Mouse (Mus musculus): ENCODE results near the gene Sptlc3.

Gene Sptlc3

DNA sequence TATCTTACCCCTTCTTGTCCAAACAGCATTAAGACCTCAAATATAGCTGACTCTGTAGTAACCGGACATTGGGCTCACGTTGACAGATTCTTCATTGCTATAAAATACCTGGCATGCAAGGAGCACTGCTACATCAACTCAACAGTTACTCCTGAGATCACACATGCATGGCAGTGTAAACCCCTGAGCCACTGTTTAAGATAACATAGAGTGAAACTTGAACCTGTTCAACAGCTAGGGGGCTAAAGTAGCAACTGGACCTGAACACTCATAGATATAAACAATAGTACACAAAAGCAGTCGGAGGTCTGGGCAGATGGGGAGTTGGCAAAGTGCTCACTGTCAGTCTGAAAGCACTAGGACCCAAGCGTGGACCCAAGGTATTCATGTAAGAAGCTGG lies 140.8 kb downstream of the Sptlc3 start:
- DNase-seq (ENCODE audit: inconsistent age in 2 of 2, low spot score in 1 of 2) = no peak

DNA sequence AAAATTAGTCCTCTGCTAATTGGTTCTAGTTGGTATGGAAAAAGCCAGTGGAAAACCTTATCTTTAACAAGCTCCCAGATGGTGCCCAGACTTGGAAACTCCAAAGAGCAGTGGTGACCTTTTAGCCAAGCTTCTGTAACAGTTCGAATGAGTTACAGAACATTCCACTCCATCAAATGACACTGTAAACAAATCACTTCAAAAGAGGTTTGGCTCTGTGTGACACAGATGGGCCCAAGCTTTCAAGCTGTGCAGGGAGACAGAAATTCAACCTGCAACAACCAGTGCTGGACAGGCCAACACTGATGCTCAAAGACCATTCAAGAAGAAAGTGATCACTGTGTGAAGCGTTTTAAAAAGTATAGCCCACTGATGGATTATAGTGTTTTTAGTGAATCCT lies 144.1 kb downstream of the Sptlc3 start:
- DNase-seq (ENCODE audit: inconsistent age in 2 of 2, low spot score in 1 of 2) = peak; percentile 37 to 72

DNA sequence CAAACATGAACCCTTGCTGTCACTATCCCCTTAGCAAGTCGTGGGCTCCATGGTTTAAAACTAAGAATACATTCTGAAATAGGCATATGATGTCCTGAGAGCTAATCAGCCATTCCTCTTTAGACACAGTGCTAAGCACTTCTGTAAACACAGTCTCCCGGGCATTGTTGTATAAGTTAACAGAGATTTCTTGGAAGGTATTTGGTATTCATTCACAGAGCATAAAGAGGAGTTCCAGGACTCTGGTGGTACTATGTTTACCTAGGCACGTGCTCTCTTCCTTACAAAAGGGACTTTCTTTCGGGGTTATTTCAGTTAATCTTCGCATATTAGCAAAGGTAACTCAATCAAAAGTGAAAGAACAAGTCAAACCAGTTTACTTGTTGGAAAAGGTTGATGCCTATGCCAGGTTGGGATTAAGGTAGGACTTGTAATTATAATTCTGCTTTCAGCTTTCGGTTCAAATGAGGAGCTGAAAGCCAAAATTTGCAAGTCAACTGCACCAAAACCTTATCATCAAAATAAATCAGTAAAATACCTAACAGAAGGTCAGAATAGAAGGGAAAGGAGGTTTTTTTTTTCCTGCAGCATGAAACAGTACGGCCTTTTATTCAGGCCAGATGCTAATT lies 148.2 kb downstream of the Sptlc3 start:
- no peak for DNase-seq (ENCODE audit: inconsistent age in 2 of 2, low spot score in 1 of 2)

DNA sequence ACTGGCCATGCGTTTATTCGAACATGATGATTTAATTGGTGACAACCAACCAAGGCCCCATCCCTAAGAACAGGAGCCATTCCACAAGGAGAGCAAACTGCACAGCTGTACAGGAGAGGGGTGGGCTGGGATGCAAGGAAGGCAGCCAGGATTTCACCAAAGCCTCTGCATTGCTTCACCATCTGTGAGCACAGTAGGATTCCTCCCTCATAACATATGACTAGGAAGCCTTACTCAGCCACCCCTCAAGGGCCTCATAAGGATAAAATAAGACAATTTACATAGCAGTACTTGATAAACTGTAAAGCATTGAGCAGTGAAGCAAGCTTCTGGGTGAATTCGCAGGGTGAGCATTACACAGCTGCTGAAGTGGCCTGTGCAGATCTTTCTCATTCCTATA lies 155.8 kb downstream of the Sptlc3 start:
- no peak for DNase-seq (ENCODE audit: inconsistent age in 2 of 2, low spot score in 1 of 2)

DNA sequence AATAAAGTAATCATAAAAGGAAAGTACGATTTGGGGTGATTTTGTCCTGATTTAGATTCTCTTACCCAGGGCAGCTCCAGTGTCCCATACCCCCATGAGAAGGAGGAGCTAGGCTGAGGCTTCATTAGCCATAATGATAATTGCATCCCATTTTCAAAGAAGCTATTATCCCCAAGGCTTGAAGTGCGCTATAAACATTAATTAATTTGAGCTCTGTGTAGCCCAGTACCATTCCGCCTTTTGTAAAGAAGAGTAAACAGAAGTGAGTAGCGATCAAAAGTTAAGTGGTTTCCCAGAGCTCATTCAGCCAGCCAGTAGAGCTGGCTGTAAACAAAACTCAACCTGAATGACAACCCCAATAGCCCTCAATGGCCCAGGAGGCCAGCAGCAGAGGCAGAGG lies 163.0 kb downstream of the Sptlc3 start:
- DNase-seq (ENCODE audit: inconsistent age in 2 of 2, low spot score in 1 of 2) = no peak

DNA sequence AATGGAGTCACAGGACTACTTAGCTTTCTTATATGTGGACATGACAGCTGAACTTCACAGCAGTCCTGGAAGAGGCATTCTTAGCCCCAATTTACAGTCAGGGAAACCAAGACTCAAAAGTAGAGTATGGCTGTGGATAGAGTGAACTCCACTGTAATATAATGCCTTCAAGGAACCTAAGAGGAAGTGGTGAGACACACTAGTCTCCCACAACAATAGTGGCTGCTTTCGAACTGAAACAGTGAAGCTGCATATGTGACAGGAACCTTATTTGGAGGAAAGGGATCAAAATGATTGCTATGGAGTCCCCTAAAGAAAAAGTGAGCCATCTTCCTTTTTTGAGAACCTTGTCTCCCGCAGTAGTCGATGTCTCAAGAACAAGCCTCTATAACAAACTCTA lies 178.1 kb downstream of the Sptlc3 start:
- no peak for DNase-seq (ENCODE audit: inconsistent age in 2 of 2, low spot score in 1 of 2)

DNA sequence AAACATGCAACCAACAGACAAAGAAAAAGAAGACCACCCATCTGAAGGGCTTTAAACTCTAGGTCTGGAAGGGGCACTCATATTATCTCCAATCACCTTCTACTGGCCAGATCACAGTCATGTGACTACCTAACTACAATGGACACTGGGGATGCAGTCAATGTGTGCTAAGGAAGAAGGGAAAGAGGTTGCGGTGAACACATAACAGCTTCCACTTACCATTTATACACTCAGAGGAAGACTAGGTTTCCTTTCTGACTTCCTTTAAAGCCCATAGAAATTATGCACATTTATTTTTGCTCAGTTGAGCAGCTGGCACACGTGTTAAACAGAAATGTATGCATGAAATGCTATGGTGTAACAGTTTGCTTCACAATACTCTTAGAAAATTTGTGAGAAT lies 178.7 kb downstream of the Sptlc3 start:
- no peak for DNase-seq (ENCODE audit: inconsistent age in 2 of 2, low spot score in 1 of 2)

DNA sequence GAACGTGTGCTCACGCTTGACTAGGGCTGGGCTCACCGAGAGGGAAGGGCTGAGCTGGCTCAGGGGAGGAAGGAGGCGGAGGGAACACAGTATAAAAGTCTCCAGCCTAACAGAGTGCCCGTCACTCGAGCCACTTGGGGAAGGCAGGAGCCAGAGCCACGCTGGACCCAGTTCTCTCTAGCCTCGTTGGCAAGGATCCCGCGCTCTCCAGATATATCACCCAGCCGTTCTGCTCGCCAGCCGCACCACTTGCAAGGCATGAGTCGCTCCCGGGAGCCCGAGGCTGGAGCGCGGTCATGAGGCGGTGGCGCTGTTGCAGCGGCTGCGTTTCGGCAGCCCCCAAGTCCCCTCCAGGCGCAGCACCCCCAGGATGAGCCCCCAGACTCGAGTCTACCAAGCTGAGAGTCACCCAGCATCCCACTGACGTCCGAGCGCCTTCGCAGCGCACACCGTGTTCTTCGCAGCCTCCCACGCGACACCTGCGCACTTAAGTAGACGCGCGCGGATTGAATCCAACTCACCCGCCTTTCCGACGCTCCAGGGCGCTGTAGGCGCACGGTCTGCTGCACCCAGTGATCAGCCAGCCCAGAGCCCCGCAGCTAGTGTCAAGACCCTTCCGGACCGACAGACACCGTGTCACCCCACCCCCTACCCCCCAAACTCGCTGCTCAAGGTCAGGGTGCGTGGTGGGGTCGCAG lies 183.5 kb downstream of the Sptlc3 start:
- peak; percentile 87 to 97 for DNase-seq (ENCODE audit: inconsistent age in 2 of 2, low spot score in 1 of 2)

DNA sequence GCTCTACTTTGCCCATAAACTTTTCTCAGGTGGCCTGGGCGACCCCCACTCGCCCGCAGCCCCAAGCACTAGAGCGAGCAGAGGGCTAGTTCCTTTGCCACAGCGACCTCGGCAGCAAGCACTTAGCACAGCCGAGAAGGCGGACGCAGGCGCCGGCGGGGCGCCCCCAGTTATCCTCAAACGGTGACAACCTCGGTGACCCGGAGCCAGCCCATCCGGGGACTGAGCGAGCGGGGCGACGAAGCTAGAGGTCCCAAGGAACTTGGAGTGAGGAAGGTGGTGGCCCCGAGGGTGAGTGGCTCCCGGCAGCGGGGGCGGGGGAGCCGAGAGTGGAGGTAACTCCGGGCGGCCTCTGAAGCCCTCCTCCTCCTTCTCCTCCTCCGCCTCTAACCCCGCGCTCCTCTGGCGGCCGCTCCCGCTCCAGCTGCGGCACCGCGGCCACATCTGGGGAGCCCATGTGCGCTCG lies 184.1 kb downstream of the Sptlc3 start, which contains the start of gene Ism1:
Ism1 (plus strand) TSS at position 370 of the 466 bp plus-strand sequence.
- peak in 1 of 2 experiments; percentile 89 for DNase-seq (ENCODE audit: inconsistent age in 2 of 2, low spot score in 1 of 2)

DNA sequence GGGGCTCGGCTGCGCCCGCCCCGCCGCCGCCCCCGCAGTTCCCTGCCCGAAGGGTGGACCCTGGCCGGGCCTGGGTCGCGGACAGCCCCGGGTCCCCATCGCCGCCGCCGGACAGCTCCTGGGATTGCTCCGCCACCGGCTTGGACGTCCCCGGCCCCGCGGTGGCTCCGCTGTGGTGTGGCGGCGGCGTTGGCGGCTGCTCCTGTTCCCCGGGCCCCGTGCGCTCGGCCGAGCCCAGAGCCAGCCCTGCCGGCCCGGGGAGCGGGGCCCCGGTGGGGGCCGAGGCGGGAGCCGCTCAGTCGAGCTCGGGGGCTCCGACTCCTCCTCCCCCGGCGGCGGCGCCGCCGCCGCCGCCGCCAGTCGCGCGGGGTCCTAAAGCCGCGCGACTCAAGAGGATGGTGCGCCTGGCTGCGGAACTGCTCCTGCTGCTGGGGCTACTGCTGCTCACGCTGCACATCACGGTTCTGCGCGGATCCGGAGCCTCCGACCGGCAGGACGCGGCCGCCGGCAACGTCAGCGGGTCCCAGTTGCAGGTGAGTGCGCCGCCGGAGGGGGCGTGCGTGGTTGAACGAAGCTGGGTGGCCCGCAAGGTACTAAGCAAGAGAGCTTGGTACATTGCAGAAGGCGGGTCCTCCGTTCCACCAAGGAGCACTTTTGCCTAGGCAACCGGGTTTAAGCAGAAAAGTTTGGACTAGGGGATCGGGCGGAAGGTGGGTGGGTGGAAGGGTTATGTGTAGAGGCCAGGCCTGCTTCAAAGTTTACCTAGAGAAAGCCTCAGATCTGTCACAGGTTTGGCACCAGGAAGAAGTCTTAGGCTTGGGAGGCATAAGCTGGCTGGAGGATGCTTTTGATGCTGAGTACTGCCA lies 184.8 kb downstream of the Sptlc3 start:
- DNase-seq (ENCODE audit: inconsistent age in 2 of 2, low spot score in 1 of 2) = peak; percentile 67 to 88

DNA sequence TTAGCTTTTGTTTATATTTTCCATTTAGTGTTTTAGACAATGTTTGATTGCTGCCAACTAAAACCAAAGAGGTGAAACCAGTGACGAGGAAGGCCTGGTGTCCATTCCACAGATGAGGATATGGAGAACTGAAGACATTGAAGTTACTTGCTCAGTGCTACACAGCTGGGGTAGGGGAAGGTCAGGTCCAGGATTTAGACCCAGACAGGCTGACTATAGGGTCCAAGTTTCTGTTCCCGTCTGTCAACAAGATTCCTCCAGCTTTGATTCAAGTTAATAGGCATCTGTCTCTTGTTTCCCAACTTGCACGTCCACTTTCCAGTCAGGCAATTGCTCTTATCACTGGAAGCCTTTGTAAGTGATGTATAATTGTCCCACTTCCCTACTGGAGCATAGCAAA lies 188.8 kb downstream of the Sptlc3 start:
- peak in 1 of 2 experiments; percentile 46 for DNase-seq (ENCODE audit: inconsistent age in 2 of 2, low spot score in 1 of 2)
